Mouse (Mus musculus): ENCODE results near the gene Gpn3.

DNA sequence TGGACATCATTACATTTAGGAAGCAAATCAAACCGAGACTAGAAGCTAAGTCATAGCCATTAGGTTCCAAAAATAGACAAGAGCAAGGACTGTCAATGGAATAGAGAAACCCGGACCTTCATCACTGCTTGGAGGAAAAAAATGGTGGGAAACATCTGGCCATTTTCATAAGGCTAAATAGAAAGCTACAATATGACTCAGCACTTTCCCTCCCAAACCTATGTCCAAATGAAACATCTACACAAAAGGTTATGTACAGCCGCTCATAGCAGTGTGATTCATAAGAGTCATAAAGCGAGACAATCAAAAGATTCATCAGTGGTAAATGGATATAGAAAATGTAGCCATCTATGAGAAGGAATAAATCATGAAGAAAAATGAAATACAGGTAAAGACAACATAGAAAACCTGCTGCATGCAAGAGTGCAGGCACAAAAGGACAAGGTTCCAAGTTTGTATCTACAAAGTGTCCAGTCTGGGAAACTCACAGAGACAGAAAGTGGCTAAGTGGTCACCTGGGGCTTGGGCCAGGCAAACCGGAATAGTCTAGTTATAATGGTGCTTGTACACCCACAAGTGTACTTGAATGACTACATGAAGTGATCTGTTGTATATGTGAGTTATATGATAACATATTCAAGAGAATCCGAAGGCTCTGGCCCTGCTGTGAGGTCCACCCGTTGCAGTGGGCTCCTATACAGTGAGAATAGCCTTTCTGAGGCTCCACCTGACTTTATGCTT lies 35.0 kb upstream of the Gpn3 start:
- no peak for TF ChIP-seq CTCF (conservative IDR thresholded peaks at IDR 0.05; ENCODE audit: insufficient read depth, insufficient read length, low read depth, low read length)
- no peak for TF ChIP-seq POLR2A (IDR thresholded peaks at IDR 0.05; ENCODE audit: low read depth, low read length)
